ENCODE assay signal across 8 mouse cellular contexts in genomic region chr3:40799530-40800372, GRCm38 (mm10). TPM values are rescaled to one million over a fixed set of nuclear protein-coding genes. Genes with fewer than 3 reads are reported as not detected.
DNase-seq lines count a peak whose midpoint lies in the region; ATAC-seq lines count a peak whose summit lies in the region.

Gene Plk4 (plus strand): TSS chr3:40800019.

- H3K9me3 ChIP-seq in hindbrain, embryonic 11.5 days (ENCODE audit: control insufficient read depth, low read length), result no peaks in the 10 kb centered on the region

- peak; percentile 99 for ATAC-seq in hindbrain, embryonic 11.5 days (ENCODE audit: low FRiP score)

- H3K27ac ChIP-seq in hindbrain, embryonic 11.5 days (ENCODE audit: low read depth, low read length), result peak within 1 kb of the TSS; percentile 49; the same call in 1 of the 2 replicates

- peak within 1 kb of the TSS; percentile 85 for H3K9ac ChIP-seq in hindbrain, embryonic 11.5 days (ENCODE audit: low read depth, low read length)

- peak; percentile 94 for DNase-seq in Muller cell, postnatal 12 days (ENCODE audit: inconsistent ontology term)
- DNase-seq in cerebellum, adult 9-11 months, result peak; percentile 95
- DNase-seq in frontal cortex, adult 2 months (ENCODE audit: extremely low spot score in 1 of 2, low spot score in 1 of 2), result peak; percentile 90 to 98
- DNase-seq in hindbrain, embryonic 11.5 days (ENCODE audit: low spot score), result peak; percentile 98
- peak; percentile 96 to 97 for DNase-seq in layer of hippocampus, postnatal 10 days (ENCODE audit: low spot score in 2 of 2)
- peak; percentile 98 for DNase-seq in lung, postnatal 10 days
- DNase-seq in ovary, postnatal 36 days (ENCODE audit: low spot score), result peak; percentile 95
- peak; percentile 94 for DNase-seq in thymus, postnatal 25 days

- WGBS in hindbrain, embryonic 11.5 days, result 2% methylated on average over 66 of the region's 66 CpGs

- peak within 1 kb of the TSS; percentile 85 for H3K4me2 ChIP-seq in hindbrain, embryonic 11.5 days (replicated peaks; ENCODE audit: low read depth, low read length)

- H3K27me3 ChIP-seq in hindbrain, embryonic 11.5 days (ENCODE audit: control insufficient read depth, insufficient read depth, low read length), result no peaks in the 10 kb centered on the region

- H3K4me3 ChIP-seq in hindbrain, embryonic 11.5 days (ENCODE audit: low read depth, low read length), result peak within 1 kb of the TSS; percentile 81

- H3K36me3 ChIP-seq in hindbrain, embryonic 11.5 days (ENCODE audit: control insufficient read depth, insufficient read depth, low read length), result no peaks in the 10 kb centered on the region

- H3K4me1 ChIP-seq in hindbrain, embryonic 11.5 days (replicated peaks; ENCODE audit: control insufficient read depth, insufficient read depth, low read length), result no peaks in the 10 kb centered on the region

RNA-seq across cellular contexts. Expression of gene Plk4, which starts in this region (rescaled TPM):
- 3.3 and 4.0 TPM in 2 replicates for polyA plus RNA-seq in frontal cortex, adult 2 months (2012; rRNA removed)
- 57.1 and 60.6 TPM in 2 replicates for polyA plus RNA-seq in hindbrain, embryonic 11.5 days (2014; fragmentation: Nextera tagmentation; extraction: Ambion mirVana)
- 1 to 10 TPM; 5.6 to 7.4 TPM for total RNA-seq in layer of hippocampus, postnatal 10 days (2021)

Comparison
In these comparisons a context has a peak if more than half of its experiments do, and no peak if none do; other contexts are left out.
1. Peak in every context shown above with its lines: DNase-seq, ATAC-seq, H3K4me3 ChIP-seq and H3K27ac ChIP-seq.
2. RNA of gene Plk4 (polyA plus RNA-seq): 57.1 to 60.6 TPM in hindbrain, embryonic 11.5 days; 3.3 to 4.0 TPM in frontal cortex, adult 2 months; every median in the first group is over 10 times any median in the second.